Mouse (Mus musculus) hindlimb bud, embryonic 11.5 days (tissue): ENCODE results near the gene Evx1.

Experiments
- DNase-seq: peaks from one replicate; pipeline ENCODE4 v3.0.0-alpha.2; 2012; ENCODE audit warnings: low read depth, low spot score; ENCODE audit errors: extremely low spot score

Gene Evx1

GRCm38 (mm10) chr6:52290186-52290585 is 23.1 kb upstream of the Evx1 start:
- DNase-seq, result no peak

GRCm38 (mm10) chr6:52291021-52291860 is 22.1 kb upstream of the Evx1 start:
- DNase-seq, result no peak

GRCm38 (mm10) chr6:52292328-52292727 is 21.0 kb upstream of the Evx1 start:
- no peak for DNase-seq

GRCm38 (mm10) chr6:52294616-52295015 is 18.7 kb upstream of the Evx1 start:
- no peak for DNase-seq

- no peak for DNase-seq
These were observed 14.8 kb upstream of the Evx1 start for GRCm38 (mm10) chr6:52298511-52298910.

- no peak for DNase-seq
These were observed 12.5 kb upstream of the Evx1 start for GRCm38 (mm10) chr6:52300806-52301205.

GRCm38 (mm10) chr6:52303426-52303825 is 9.9 kb upstream of the Evx1 start:
- DNase-seq, result no peak

- DNase-seq, result no peak
These were observed 7.4 kb upstream of the Evx1 start for GRCm38 (mm10) chr6:52305877-52306389.

GRCm38 (mm10) chr6:52309766-52310165 is 3.5 kb upstream of the Evx1 start:
- no peak for DNase-seq

- no peak for DNase-seq
These were observed 2.9 kb upstream of the Evx1 start for GRCm38 (mm10) chr6:52310366-52310765.

GRCm38 (mm10) chr6:52311661-52312557 is 1.4 kb upstream of the Evx1 start:
- DNase-seq, result no peak

GRCm38 (mm10) chr6:52312558-52312915 is 761 bp upstream of the Evx1 start:
- no peak for DNase-seq

- no peak for DNase-seq
These were observed 1.2 kb downstream of the Evx1 start for GRCm38 (mm10) chr6:52314304-52315100.

- no peak for DNase-seq
These were observed 2.4 kb downstream of the Evx1 start for GRCm38 (mm10) chr6:52315441-52316412.

- no peak for DNase-seq
These were observed 3.3 kb downstream of the Evx1 start for GRCm38 (mm10) chr6:52316413-52317184.

- DNase-seq, result no peak
These were observed 4.3 kb downstream of the Evx1 start for GRCm38 (mm10) chr6:52317461-52318180.

GRCm38 (mm10) chr6:52318271-52318670 is 5.0 kb downstream of the Evx1 start:
- no peak for DNase-seq

GRCm38 (mm10) chr6:52319956-52320690 is 6.8 kb downstream of the Evx1 start:
- DNase-seq, result no peak
